Comparison of ENCODE assay signal across 15 mouse cellular contexts in genomic region chr3:116141226-116141625, GRCm38 (mm10).
"Had no signal": no experiment of that assay in that cellular context is flagged by ENCODE, and none has a peak within 500 bp of the region (broad histone marks: within the 10 kb centered on the region; RNA-seq: fewer than 3 reads in every experiment).

No protein-coding gene starts in this region.

- H3K9me3 ChIP-seq: neural tube, embryonic 15.5 days; stomach, embryonic 15.5 days had no signal

- H3K27ac ChIP-seq: neural tube, embryonic 15.5 days; stomach, embryonic 15.5 days; stomach, postnatal 0 days had no signal

- H3K4me2 ChIP-seq: neural tube, embryonic 15.5 days; stomach, embryonic 15.5 days had no signal

- H3K36me3 ChIP-seq: neural tube, embryonic 15.5 days; stomach, embryonic 15.5 days had no signal

- H3K27me3 ChIP-seq: neural tube, embryonic 15.5 days; stomach, embryonic 15.5 days had no signal

- H3K4me1 ChIP-seq: neural tube, embryonic 15.5 days; stomach, embryonic 15.5 days had no signal

- H3K4me3 ChIP-seq: neural tube, embryonic 15.5 days; stomach, embryonic 15.5 days had no signal

- DNase-seq: retina, postnatal 1 day; right cerebral cortex, adult 18-20 months; right cerebral cortex, postnatal 14 days; right cerebral cortex, postnatal 25 days; right cerebral cortex, postnatal 4 days; spleen, adult 18-20 months; thymus, adult 18-20 months; thymus, adult 2 months; thymus, postnatal 14 days; thymus, postnatal 25 days; thymus, postnatal 36 days; thymus, postnatal 4 days had no signal

- H3K9ac ChIP-seq: neural tube, embryonic 15.5 days; stomach, embryonic 15.5 days had no signal
